Mouse (Mus musculus) liver, embryonic 15.5 days (tissue): ENCODE results near the gene Serpine3. TPM values are rescaled to one million over a fixed set of nuclear protein-coding genes. Genes with fewer than 3 reads are reported as not detected.
"Not testable (repeated sequence)": the region's sequence is repeated elsewhere in the genome, so short reads cannot be mapped to it uniquely, and the experiment has no call there.

Source experiments
- ATAC-seq: fragments of 200-750 bp; cut with Nextera tagmentation; 2 replicates; pipeline ENCODE4 v1.8.0; 2017; ENCODE audit warnings: moderate number of reproducible peaks, mild to moderate bottlenecking, moderate library complexity; ENCODE audit not compliant: insufficient read depth
- H3K27ac ChIP-seq: fragments of 300-500 bp; sonication (generic); replicated peaks from 2 replicates; pipeline ENCODE4 v1.5.1; 2015; ENCODE audit warnings: mild to moderate bottlenecking, inconsistent platforms
- H3K27me3 ChIP-seq: fragments of 300-500 bp; sonication (generic); 2 replicates; pipeline ENCODE4 v1.6.1; 2015; ENCODE audit warnings: mild to moderate bottlenecking, inconsistent platforms
- H3K36me3 ChIP-seq: fragments of 300-500 bp; sonication (generic); replicated peaks from 2 replicates; pipeline ENCODE4 v1.6.1; 2015; ENCODE audit warnings: moderate library complexity, mild to moderate bottlenecking, inconsistent platforms
- H3K4me1 ChIP-seq: fragments of 300-500 bp; sonication (generic); replicated peaks from 2 replicates; pipeline ENCODE4 v1.6.1; 2015; ENCODE audit warnings: inconsistent platforms
- H3K4me2 ChIP-seq: fragments of 300-500 bp; sonication (generic); 2 replicates; pipeline ENCODE4 v1.6.1; 2015; ENCODE audit warnings: moderate library complexity, mild to moderate bottlenecking, inconsistent platforms
- H3K4me3 ChIP-seq: fragments of 300-500 bp; sonication (generic); replicated peaks from 2 replicates; pipeline ENCODE4 v1.5.1; 2015; ENCODE audit warnings: mild to moderate bottlenecking, inconsistent platforms
- H3K9ac ChIP-seq: fragments of 300-500 bp; sonication (generic); 2 replicates; pipeline ENCODE4 v1.6.1; 2015; ENCODE audit warnings: moderate library complexity, mild to moderate bottlenecking, inconsistent platforms
- H3K9me3 ChIP-seq: fragments of 300-500 bp; sonication (generic); replicated peaks from 2 replicates; pipeline ENCODE4 v1.6.1; 2016; ENCODE audit warnings: inconsistent platforms
- WGBS: fragments of 180-500 bp; shearing (Covaris S2); methylation state at CpG from one replicate; pipeline ENCODE4 v1.1.7; 2015; ENCODE audit warnings: mixed read lengths; ENCODE audit not compliant: insufficient replicate concordance; 5-methylcytosine and 5-hydroxymethylcytosine counted together
- polyA plus RNA-seq: library from polyadenylated mRNA; unstranded; fragments of >200 nt; fragmentation: Nextera tagmentation; extraction: Ambion mirVana; gene quantifications from 2 replicates; pipeline ENCODE4 v1.2.1, GENCODE M21; 2015

Gene Serpine3
- polyA plus RNA-seq = not detected in 2 replicates

DNA sequence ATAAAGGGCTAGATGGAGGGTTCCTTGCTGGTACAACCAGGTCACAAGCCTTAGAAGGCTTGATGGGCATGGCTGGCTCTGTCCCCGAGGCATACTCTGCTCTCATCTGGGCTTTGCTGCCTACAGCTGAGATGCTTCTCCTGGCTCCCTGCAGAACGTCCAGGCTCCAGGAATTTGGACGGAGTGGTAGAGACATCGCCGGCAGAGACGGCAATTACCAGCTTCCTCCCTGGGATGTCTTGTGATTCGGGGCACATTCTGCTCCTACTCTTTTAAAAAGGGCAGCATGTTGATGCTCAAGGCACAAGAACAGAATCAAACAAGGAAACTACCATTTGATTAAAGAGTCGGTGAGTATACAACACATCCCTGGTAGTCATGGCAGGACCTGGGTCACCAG is at the start of gene Serpine3:
TSS of gene Serpine3 (plus strand) at position 301 of the 400 bp plus-strand sequence.
- Histone ChIP-seq H3K27ac (no peak within 1 kb of the TSS), H3K36me3 (no peaks in the 10 kb centered on the region), H3K4me2 (no peak within 1 kb of the TSS), H3K4me3 (no peak within 1 kb of the TSS), H3K9ac (no peak within 1 kb of the TSS), H3K4me1 (no peaks in the 10 kb centered on the region), H3K9me3 (no peaks in the 10 kb centered on the region), H3K27me3 (no peaks in the 10 kb centered on the region)
- no peak for ATAC-seq
- 65% methylated on average over 8 of the region's 8 CpGs for WGBS

DNA sequence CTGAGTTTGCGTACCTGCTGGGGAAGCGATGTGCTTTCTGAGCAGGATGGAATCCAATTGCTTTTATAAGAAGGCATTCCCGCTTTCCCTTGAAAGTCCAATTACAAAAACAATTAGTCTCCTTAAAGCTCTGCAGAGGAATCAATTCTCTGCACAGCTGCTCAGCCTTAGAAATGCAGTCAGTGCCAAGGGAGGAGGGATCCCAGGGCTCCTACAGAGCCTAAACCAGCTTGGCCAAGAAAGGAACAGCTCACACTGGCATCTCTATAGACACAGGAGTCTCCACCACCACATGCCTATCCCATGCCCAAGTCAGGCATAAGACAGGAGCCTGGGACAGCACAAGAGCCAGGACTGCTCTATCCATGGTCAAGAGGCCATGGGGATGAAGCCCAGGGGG is 41.1 kb upstream of the Serpine3 start:
- no peak overlapping the region for H3K27ac ChIP-seq
- no peak overlapping the region for H3K4me2 ChIP-seq
- H3K4me1 ChIP-seq = no peaks in the 10 kb centered on the region
- 71% methylated on average over 3 of the region's 3 CpGs for WGBS
- H3K4me3 ChIP-seq = no peak overlapping the region
- no peaks in the 10 kb centered on the region for H3K36me3 ChIP-seq
- ATAC-seq = no peak
- H3K9me3 ChIP-seq = no peaks in the 10 kb centered on the region
- no peaks in the 10 kb centered on the region for H3K27me3 ChIP-seq
- H3K9ac ChIP-seq = no peak overlapping the region

DNA sequence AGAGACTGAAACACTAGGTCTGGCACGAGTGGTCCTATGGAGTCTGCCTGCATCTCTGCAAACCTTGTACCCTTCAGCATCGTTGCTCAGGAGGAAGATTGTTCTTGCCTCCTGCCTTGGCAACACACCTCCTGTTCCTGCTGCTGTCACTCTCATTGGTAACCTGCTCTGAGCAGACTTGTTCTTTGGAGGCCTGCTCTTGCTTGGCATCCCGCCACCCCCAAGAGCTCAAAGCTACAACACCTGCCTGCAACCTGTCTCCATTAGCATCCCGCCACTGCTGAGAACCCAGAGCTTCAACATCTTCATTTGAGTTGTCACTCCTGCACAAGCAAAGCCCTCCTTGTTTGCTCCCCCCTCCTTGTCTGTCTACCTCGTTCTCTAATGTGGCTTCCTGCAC is 35.5 kb upstream of the Serpine3 start:
- ATAC-seq = no peak
- 60% methylated on average over 5 of the region's 5 CpGs for WGBS
- H3K4me1 ChIP-seq = no peaks in the 10 kb centered on the region
- H3K9me3 ChIP-seq = no peaks in the 10 kb centered on the region
- H3K36me3 ChIP-seq = no peaks in the 10 kb centered on the region
- H3K4me3 ChIP-seq = no peak overlapping the region
- no peak overlapping the region for H3K4me2 ChIP-seq
- no peak overlapping the region for H3K9ac ChIP-seq
- H3K27me3 ChIP-seq = no peaks in the 10 kb centered on the region
- no peak overlapping the region for H3K27ac ChIP-seq

DNA sequence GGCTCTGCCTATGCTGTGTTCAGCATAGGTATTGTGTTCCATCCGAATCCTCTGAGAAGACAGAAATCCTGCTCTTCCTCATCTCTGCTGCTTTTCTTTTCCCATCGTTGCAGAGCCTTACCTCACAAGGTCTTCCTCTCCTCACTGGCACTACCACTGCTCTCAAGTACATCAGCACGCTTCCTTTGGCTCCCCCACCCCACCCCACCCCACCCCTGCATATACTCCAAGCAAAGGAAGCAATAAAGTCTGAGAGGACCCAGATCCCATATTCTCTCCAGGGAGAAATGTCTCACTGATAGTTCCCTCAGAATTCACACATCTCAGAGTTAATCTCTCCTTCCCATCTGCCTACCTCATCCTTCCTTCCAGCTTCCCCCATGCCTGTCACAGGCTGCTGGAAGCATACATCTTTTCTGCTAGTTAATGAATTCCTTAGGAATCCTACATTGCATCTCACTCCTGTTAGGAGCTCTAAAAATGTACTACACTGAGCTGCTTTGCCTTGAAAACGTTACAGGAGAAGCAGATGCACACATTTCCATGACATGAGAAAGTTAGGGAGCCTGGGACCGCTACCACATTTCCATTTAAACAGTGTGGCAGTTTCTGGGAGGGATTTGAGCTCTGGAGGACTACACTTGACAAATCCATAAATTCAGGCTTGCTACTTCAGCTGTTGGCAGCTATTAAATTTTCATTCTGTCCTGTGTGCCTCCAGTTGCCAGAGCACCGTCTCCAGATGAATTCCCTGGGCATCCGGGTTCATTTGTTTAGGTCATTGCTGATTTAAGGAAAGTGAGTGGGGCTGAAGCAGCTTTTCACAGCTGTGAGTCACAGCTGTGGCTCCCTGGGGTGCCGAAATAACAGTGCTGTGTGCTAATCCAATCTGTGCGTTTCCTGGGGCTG is 25.8 kb upstream of the Serpine3 start:
- no peak for ATAC-seq
- 25% methylated on average over 9 of the region's 9 CpGs for WGBS
- Histone ChIP-seq H3K9ac (no peak overlapping the region), H3K27ac (no peak overlapping the region), H3K4me1 (no peaks in the 10 kb centered on the region), H3K36me3 (no peaks in the 10 kb centered on the region), H3K9me3 (no peaks in the 10 kb centered on the region), H3K27me3 (no peaks in the 10 kb centered on the region), H3K4me2 (no peak overlapping the region), H3K4me3 (no peak overlapping the region)

DNA sequence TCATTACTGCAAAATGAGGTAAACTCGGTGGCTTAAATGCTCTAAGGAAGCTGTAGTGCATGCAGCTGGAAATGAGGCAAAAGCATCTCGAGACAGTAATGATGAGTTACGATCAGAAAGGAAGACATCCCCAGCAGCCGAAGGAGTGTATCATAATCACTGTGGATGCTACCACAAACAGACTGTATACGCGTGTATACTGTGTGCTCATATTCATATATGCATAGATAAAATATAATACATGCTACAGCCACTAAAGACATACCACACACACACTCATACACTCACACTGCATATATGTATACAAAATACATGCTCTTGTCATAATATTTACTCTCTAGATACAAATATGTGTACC is 25.1 kb upstream of the Serpine3 start:
- H3K4me1 ChIP-seq = no peaks in the 10 kb centered on the region
- H3K4me3 ChIP-seq = no peak overlapping the region
- no peaks in the 10 kb centered on the region for H3K36me3 ChIP-seq
- no peak overlapping the region for H3K27ac ChIP-seq
- no peaks in the 10 kb centered on the region for H3K9me3 ChIP-seq
- no peak for ATAC-seq
- no peak overlapping the region for H3K9ac ChIP-seq
- 52% methylated on average over 6 of the region's 6 CpGs for WGBS
- H3K4me2 ChIP-seq = no peak overlapping the region
- no peaks in the 10 kb centered on the region for H3K27me3 ChIP-seq

DNA sequence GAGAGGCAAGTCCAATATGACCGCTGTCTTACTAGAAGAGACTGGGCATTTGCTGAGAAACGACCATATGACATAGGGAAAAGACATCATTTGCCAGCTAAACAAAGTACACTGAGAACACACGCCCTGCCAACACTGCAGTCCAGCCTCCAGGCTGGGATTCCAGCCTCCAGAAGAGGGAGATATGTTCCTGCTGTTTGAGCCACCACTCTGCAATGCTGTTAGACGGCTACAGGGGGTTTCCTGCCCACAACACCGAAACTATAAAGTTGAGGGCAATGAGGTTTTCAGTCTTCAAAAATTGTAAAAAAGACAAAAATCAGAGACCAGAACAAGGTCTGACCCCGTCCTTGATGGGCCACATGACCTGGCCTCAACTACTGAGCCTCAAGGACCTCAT is 24.4 kb upstream of the Serpine3 start:
- no peak overlapping the region for H3K4me3 ChIP-seq
- H3K27ac ChIP-seq = no peak overlapping the region
- H3K9me3 ChIP-seq = no peaks in the 10 kb centered on the region
- H3K4me2 ChIP-seq = no peak overlapping the region
- no peaks in the 10 kb centered on the region for H3K4me1 ChIP-seq
- no peaks in the 10 kb centered on the region for H3K36me3 ChIP-seq
- no peak for ATAC-seq
- 38% methylated on average over 6 of the region's 6 CpGs for WGBS
- no peaks in the 10 kb centered on the region for H3K27me3 ChIP-seq
- H3K9ac ChIP-seq = no peak overlapping the region

DNA sequence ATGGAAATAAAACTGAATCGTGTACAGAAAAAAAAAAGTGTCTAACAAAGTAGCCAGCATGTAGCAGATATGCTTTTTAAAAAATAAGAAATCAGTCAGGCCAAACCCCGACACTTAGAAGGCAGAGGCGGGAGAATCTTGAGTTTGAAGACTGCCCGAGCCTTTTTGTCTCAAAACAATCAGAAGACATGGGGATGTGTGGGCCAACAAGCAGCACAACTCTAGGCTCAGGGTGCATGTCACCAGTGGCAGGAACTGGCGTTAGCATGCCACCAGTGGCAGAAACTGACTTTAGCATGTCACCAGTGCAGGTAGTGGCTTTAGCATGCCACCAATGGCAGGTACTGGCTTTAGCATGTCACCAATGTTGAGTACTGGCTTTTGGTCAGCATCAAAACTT is 23.9 kb upstream of the Serpine3 start:
- Histone ChIP-seq H3K9ac (no peak overlapping the region), H3K27ac (no peak overlapping the region), H3K27me3 (no peaks in the 10 kb centered on the region), H3K4me1 (no peaks in the 10 kb centered on the region), H3K4me3 (no peak overlapping the region), H3K4me2 (no peak overlapping the region), H3K9me3 (no peaks in the 10 kb centered on the region), H3K36me3 (no peaks in the 10 kb centered on the region)
- WGBS = 58% methylated on average over 5 of the region's 5 CpGs
- ATAC-seq = no peak

DNA sequence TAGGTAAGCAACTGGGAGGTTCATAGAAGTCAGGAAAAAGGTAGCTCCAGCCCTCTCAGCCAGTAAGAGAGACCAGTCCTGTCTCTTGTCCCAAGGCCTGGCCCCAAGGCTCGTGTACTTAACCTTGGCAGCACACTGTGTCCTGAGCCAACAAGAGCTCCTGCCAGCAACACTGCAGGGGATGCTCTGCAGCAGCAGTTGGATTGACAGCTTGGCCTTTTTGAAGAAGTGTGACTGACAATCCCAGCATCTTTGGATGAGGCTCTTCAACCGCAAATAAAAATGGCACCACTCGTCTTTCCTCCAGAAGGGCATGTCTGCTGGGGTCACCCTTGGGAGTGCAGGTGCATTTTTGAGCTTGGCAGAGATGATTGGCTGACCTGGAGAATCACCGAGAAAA is 23.1 kb upstream of the Serpine3 start:
- H3K9ac ChIP-seq = no peak overlapping the region
- 55% methylated on average over 4 of the region's 4 CpGs for WGBS

DNA sequence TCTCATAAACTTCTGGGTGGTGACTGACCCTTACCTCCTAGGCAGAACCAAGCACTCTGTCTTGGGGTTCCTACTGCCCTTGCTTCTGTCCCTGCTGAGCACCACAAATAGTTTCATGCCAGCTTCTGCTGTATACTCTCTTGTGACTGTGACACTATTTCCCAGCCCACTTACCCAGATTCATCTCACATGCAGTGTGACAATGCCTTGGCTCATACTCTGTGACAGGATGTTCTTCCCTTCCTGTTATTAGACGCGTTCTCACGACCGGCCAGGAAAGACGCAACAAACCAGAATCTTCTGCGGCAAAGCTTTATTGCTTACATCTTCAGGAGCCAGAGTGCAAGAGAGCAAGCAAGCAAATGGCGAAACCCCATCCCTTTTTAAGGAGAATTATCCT is 21.1 kb upstream of the Serpine3 start:
- WGBS = 39% methylated on average over 6 of the region's 7 CpGs

More for the DNA sequence above, 23.1 kb upstream of the Serpine3 start:
- H3K27me3 ChIP-seq = no peaks in the 10 kb centered on the region
- ATAC-seq = no peak
- H3K9me3 ChIP-seq = no peaks in the 10 kb centered on the region
- H3K4me1 ChIP-seq = no peaks in the 10 kb centered on the region
- H3K36me3 ChIP-seq = no peaks in the 10 kb centered on the region
- H3K4me3 ChIP-seq = no peak overlapping the region
- no peak overlapping the region for H3K27ac ChIP-seq
- no peak overlapping the region for H3K4me2 ChIP-seq

DNA sequence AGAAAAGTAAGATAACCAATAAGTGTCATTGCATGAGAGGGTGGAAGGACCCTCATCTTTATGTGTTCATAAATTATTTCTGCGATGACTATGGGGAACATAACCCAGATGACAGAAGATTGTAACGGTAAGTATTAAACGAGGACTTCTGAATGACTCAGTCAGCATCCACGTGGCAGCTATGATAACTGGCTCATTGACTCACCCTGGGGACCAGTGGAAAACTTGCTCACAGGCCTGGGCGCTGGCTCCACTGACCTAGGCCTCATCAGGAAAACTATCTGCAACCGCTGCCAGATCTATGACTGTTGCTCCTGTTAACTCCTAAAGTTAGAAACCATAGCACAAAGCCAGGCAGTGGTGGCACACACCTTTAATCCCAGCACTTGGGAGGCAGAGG is 15.1 kb upstream of the Serpine3 start:
- 60% methylated on average over 6 of the region's 6 CpGs for WGBS

More for the DNA sequence above, 21.1 kb upstream of the Serpine3 start:
- not testable (repeated sequence) for H3K27ac ChIP-seq, H3K4me1 ChIP-seq, H3K4me2 ChIP-seq, H3K27me3 ChIP-seq, H3K9ac ChIP-seq, H3K36me3 ChIP-seq, H3K4me3 ChIP-seq, ATAC-seq, H3K9me3 ChIP-seq

DNA sequence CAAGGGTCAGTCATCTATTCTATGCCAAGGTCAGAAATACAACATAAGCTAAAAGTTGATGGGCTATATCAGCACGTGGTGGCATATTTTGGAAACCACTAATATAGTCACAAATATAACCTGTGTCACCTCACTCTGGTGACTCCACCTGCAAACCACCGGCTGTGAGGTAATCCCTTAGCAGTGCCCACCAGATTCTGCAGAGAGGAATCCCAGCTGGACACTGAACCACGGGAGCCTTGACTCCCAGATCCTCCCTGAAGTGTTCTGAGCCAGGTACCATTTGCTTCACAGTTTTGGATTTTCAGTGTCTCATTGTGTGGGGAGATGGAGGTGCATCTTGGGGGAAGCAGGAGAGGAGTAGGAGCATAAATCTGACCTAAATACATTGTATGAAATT is 13.1 kb upstream of the Serpine3 start:
- H3K4me2 ChIP-seq = no peak overlapping the region

More for the DNA sequence above, 15.1 kb upstream of the Serpine3 start:
- no peaks in the 10 kb centered on the region for H3K36me3 ChIP-seq
- ATAC-seq = no peak
- H3K4me3 ChIP-seq = no peak overlapping the region
- no peak overlapping the region for H3K4me2 ChIP-seq
- H3K27me3 ChIP-seq = no peaks in the 10 kb centered on the region
- no peak overlapping the region for H3K27ac ChIP-seq
- H3K9me3 ChIP-seq = no peaks in the 10 kb centered on the region
- H3K4me1 ChIP-seq = no peaks in the 10 kb centered on the region
- H3K9ac ChIP-seq = no peak overlapping the region

DNA sequence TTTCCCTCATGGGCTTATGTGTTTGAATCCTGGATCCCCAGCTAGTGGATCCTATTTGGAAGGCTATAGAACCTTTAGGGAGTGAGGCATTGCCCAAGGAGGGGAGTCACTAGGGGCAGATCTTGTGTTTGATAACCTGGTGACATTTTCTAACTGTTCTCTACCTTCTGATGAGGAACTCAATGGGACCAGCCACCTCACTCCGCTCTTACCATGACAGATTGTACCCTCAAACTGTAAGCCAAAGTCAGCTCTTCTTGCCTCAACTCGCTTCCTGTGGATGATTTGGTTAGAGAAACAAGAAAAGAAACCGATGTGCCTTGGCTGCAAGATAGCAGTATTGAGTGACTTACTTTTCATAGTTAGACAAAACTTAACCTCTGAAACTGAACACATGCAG is 11.7 kb upstream of the Serpine3 start:
- WGBS = 63% methylated on average over 3 of the region's 3 CpGs
- no peak for ATAC-seq
- H3K4me1 ChIP-seq = no peaks in the 10 kb centered on the region
- H3K27me3 ChIP-seq = no peaks in the 10 kb centered on the region
- no peak overlapping the region for H3K27ac ChIP-seq
- H3K9me3 ChIP-seq = no peaks in the 10 kb centered on the region
- no peak overlapping the region for H3K4me2 ChIP-seq
- no peak overlapping the region for H3K4me3 ChIP-seq
- no peaks in the 10 kb centered on the region for H3K36me3 ChIP-seq
- no peak overlapping the region for H3K9ac ChIP-seq

More for the DNA sequence above, 13.1 kb upstream of the Serpine3 start:
- Histone ChIP-seq H3K27ac (no peak overlapping the region), H3K9ac (no peak overlapping the region), H3K9me3 (no peaks in the 10 kb centered on the region), H3K27me3 (no peaks in the 10 kb centered on the region), H3K4me1 (no peaks in the 10 kb centered on the region), H3K36me3 (no peaks in the 10 kb centered on the region), H3K4me3 (no peak overlapping the region)
- 41% methylated on average over 3 of the region's 3 CpGs for WGBS
- ATAC-seq = no peak
